Mouse (Mus musculus) forebrain, embryonic 12.5 days (tissue): ENCODE results near the gene Zswim7. TPM values are rescaled to one million over a fixed set of nuclear protein-coding genes. Genes with fewer than 3 reads are reported as not detected.
A peak's percentile ranks its signal among the peaks of the same experiment; 100 is the strongest.

Source experiments
- ATAC-seq: fragments of 200-750 bp; cut with Nextera tagmentation; 2 replicates; pipeline ENCODE4 v1.8.0; 2017; ENCODE audit warnings: moderate TSS enrichment; ENCODE audit not compliant: low FRiP score
- H3K27ac ChIP-seq: fragments of 300-500 bp; sonication (generic); 2 replicates; pipeline ENCODE4 v1.5.1; 2016; ENCODE audit warnings: mild to moderate bottlenecking
- H3K27me3 ChIP-seq: fragments of 300-500 bp; sonication (generic); 2 replicates; pipeline ENCODE4 v1.6.1; 2016; ENCODE audit warnings: mild to moderate bottlenecking
- H3K36me3 ChIP-seq: fragments of 300-500 bp; sonication (generic); replicated peaks from 2 replicates; pipeline ENCODE4 v1.6.1; 2016; ENCODE audit warnings: mild to moderate bottlenecking
- H3K4me1 ChIP-seq: fragments of 300-500 bp; sonication (generic); 2 replicates; pipeline ENCODE4 v1.6.1; 2016
- H3K4me2 ChIP-seq: fragments of 300-500 bp; sonication (generic); 2 replicates; pipeline ENCODE4 v1.6.1; 2016; ENCODE audit warnings: mild to moderate bottlenecking, moderate library complexity
- H3K4me3 ChIP-seq: fragments of 300-500 bp; sonication (generic); replicated peaks from 2 replicates; pipeline ENCODE4 v1.5.1; 2016; ENCODE audit warnings: mild to moderate bottlenecking
- H3K9ac ChIP-seq: fragments of 300-500 bp; sonication (generic); 2 replicates; pipeline ENCODE4 v1.6.1; 2016; ENCODE audit warnings: mild to moderate bottlenecking
- H3K9me3 ChIP-seq: fragments of 300-500 bp; sonication (generic); 2 replicates; pipeline ENCODE4 v1.6.1; 2016
- WGBS: fragments of 180-500 bp; shearing (Covaris S2); methylation state at CpG from one replicate; pipeline ENCODE4 v1.1.7; 2016; 5-methylcytosine and 5-hydroxymethylcytosine counted together
- polyA plus RNA-seq: library from polyadenylated mRNA; unstranded; fragments of >200 nt; fragmentation: Nextera tagmentation; extraction: Ambion mirVana; gene quantifications from 2 replicates; pipeline ENCODE4 v1.2.1, GENCODE M21; 2016

Gene Zswim7
- polyA plus RNA-seq, 1 experiment from 2014 or later: 11.6 TPM

- no peak overlapping the region for H3K27ac ChIP-seq
- H3K36me3 ChIP-seq: no peaks in the 10 kb centered on the region
- 0 out of 2 replicates have a peak, but pooled peaks cover 7% of the 10 kb centered on the region for H3K9me3 ChIP-seq
- ATAC-seq: no peak
- peaks cover 13% of the 10 kb centered on the region for H3K4me1 ChIP-seq
- peaks cover 62% of the 10 kb centered on the region for H3K27me3 ChIP-seq
- H3K4me3 ChIP-seq: peak overlapping the region; percentile 54
- WGBS: 3% methylated on average over 35 of the region's 35 CpGs
- peak overlapping the region; percentile 61 for H3K9ac ChIP-seq
- H3K4me2 ChIP-seq: peak overlapping the region; percentile 99
These were observed 31.7 kb downstream of the Zswim7 start for GRCm38 (mm10) chr11:62249266-62250037.

GRCm38 (mm10) chr11:62248401-62249244, 32.6 kb downstream of the Zswim7 start, which contains the start of gene Adora2b:
Gene Adora2b, plus strand, starts transcription at chr11:62248984.
- Histone ChIP-seq H3K27me3 (peaks cover 57% of the 10 kb centered on the region), H3K4me3 (peak within 1 kb of the TSS; percentile 54), H3K36me3 (no peaks in the 10 kb centered on the region), H3K4me1 (peaks cover 13% of the 10 kb centered on the region), H3K27ac (no peak within 1 kb of the TSS), H3K4me2 (peak within 1 kb of the TSS; percentile 99), H3K9me3 (0 out of 2 replicates have a peak, but pooled peaks cover 7% of the 10 kb centered on the region), H3K9ac (peak within 1 kb of the TSS; percentile 61)
- peak; percentile 96 for ATAC-seq
- under 1% methylated on average over 67 of the region's 69 CpGs for WGBS

GRCm38 (mm10) chr11:62247759-62248400, 33.3 kb downstream of the Zswim7 start:
- Histone ChIP-seq H3K9me3 (0 out of 2 replicates have a peak, but pooled peaks cover 7% of the 10 kb centered on the region), H3K9ac (peak overlapping the region; percentile 61), H3K36me3 (no peaks in the 10 kb centered on the region), H3K27me3 (peaks cover 55% of the 10 kb centered on the region), H3K4me1 (peaks cover 13% of the 10 kb centered on the region), H3K27ac (no peak overlapping the region), H3K4me2 (peak overlapping the region; percentile 99), H3K4me3 (peak overlapping the region; percentile 54)
- 45% methylated on average over 18 of the region's 18 CpGs for WGBS
- ATAC-seq: no peak

- Histone ChIP-seq H3K9me3 (0 out of 2 replicates have a peak, but pooled peaks cover 7% of the 10 kb centered on the region), H3K27ac (no peak overlapping the region), H3K27me3 (peaks cover 23% of the 10 kb centered on the region), H3K36me3 (no peaks in the 10 kb centered on the region), H3K4me1 (peaks cover 7% of the 10 kb centered on the region), H3K4me2 (no peak overlapping the region), H3K9ac (no peak overlapping the region), H3K4me3 (no peak overlapping the region)
- 89% methylated on average over 4 of the region's 4 CpGs for WGBS
- no peak for ATAC-seq
These were observed 36.7 kb downstream of the Zswim7 start for GRCm38 (mm10) chr11:62244471-62244870.

GRCm38 (mm10) chr11:62243871-62244270, 37.3 kb downstream of the Zswim7 start:
- no peak overlapping the region for H3K4me2 ChIP-seq
- H3K4me3 ChIP-seq: no peak overlapping the region
- H3K4me1 ChIP-seq: peaks cover 4% of the 10 kb centered on the region
- H3K27me3 ChIP-seq: peaks cover 17% of the 10 kb centered on the region
- no peaks in the 10 kb centered on the region for H3K36me3 ChIP-seq
- no peak overlapping the region for H3K9ac ChIP-seq
- 0 out of 2 replicates have a peak, but pooled peaks cover 7% of the 10 kb centered on the region for H3K9me3 ChIP-seq
- ATAC-seq: no peak
- H3K27ac ChIP-seq: no peak overlapping the region
- 87% methylated on average over 8 of the region's 8 CpGs for WGBS

- Histone ChIP-seq H3K27me3 (no peaks in the 10 kb centered on the region), H3K27ac (no peak overlapping the region), H3K4me2 (no peak overlapping the region), H3K4me3 (no peak overlapping the region), H3K9me3 (0 out of 2 replicates have a peak, but pooled peaks cover 5% of the 10 kb centered on the region), H3K9ac (no peak overlapping the region), H3K36me3 (no peaks in the 10 kb centered on the region), H3K4me1 (no peaks in the 10 kb centered on the region)
- WGBS: 84% methylated on average over 12 of the region's 12 CpGs
- ATAC-seq: no peak
These were observed 40.4 kb downstream of the Zswim7 start for GRCm38 (mm10) chr11:62240631-62241261.

GRCm38 (mm10) chr11:62224797-62225196, 56.4 kb downstream of the Zswim7 start:
- no peaks in the 10 kb centered on the region for H3K4me1 ChIP-seq
- H3K27me3 ChIP-seq: no peaks in the 10 kb centered on the region
- H3K9me3 ChIP-seq: no peaks in the 10 kb centered on the region
- no peak for ATAC-seq
- no peak overlapping the region for H3K9ac ChIP-seq
- H3K27ac ChIP-seq: no peak overlapping the region
- H3K4me3 ChIP-seq: no peak overlapping the region
- H3K36me3 ChIP-seq: peaks cover 8% of the 10 kb centered on the region; the same call in 1 of the 2 replicates
- no peak overlapping the region for H3K4me2 ChIP-seq
- 87% methylated on average over 4 of the region's 4 CpGs for WGBS

GRCm38 (mm10) chr11:62223962-62224361, 57.2 kb downstream of the Zswim7 start:
- Histone ChIP-seq H3K4me1 (no peaks in the 10 kb centered on the region), H3K4me2 (no peak overlapping the region), H3K9ac (no peak overlapping the region), H3K36me3 (peaks cover 12% of the 10 kb centered on the region), H3K27ac (no peak overlapping the region), H3K27me3 (no peaks in the 10 kb centered on the region), H3K4me3 (no peak overlapping the region), H3K9me3 (no peaks in the 10 kb centered on the region)
- ATAC-seq: no peak
- WGBS: 95% methylated on average over 7 of the region's 7 CpGs

- no peaks in the 10 kb centered on the region for H3K9me3 ChIP-seq
- peaks cover 12% of the 10 kb centered on the region for H3K36me3 ChIP-seq
- H3K4me2 ChIP-seq: no peak overlapping the region
- H3K27me3 ChIP-seq: no peaks in the 10 kb centered on the region
- no peak for ATAC-seq
- no peak overlapping the region for H3K9ac ChIP-seq
- no peak overlapping the region for H3K27ac ChIP-seq
- 95% methylated on average over 5 of the region's 5 CpGs for WGBS
- no peak overlapping the region for H3K4me3 ChIP-seq
- no peaks in the 10 kb centered on the region for H3K4me1 ChIP-seq
These were observed 57.8 kb downstream of the Zswim7 start for GRCm38 (mm10) chr11:62223416-62223815.

- H3K27me3 ChIP-seq: no peaks in the 10 kb centered on the region
- no peak overlapping the region for H3K4me2 ChIP-seq
- H3K9ac ChIP-seq: no peak overlapping the region
- H3K4me1 ChIP-seq: 0 out of 2 replicates have a peak, but pooled peaks cover 2% of the 10 kb centered on the region
- no peak overlapping the region for H3K4me3 ChIP-seq
- H3K27ac ChIP-seq: no peak overlapping the region
- 88% methylated on average over 7 of the region's 7 CpGs for WGBS
- H3K36me3 ChIP-seq: peaks cover 12% of the 10 kb centered on the region
- ATAC-seq: no peak
- no peaks in the 10 kb centered on the region for H3K9me3 ChIP-seq
These were observed 60.2 kb downstream of the Zswim7 start for GRCm38 (mm10) chr11:62220756-62221510.

- H3K27me3 ChIP-seq: no peaks in the 10 kb centered on the region
- H3K4me1 ChIP-seq: 0 out of 2 replicates have a peak, but pooled peaks cover 2% of the 10 kb centered on the region
- peaks cover 12% of the 10 kb centered on the region for H3K36me3 ChIP-seq
- H3K9ac ChIP-seq: no peak overlapping the region
- H3K4me2 ChIP-seq: no peak overlapping the region
- no peak overlapping the region for H3K27ac ChIP-seq
- WGBS: 76% methylated on average over 6 of the region's 6 CpGs
- no peak overlapping the region for H3K4me3 ChIP-seq
- ATAC-seq: no peak
- no peaks in the 10 kb centered on the region for H3K9me3 ChIP-seq
These were observed 63.4 kb downstream of the Zswim7 start for GRCm38 (mm10) chr11:62217751-62218150.
